Mouse (Mus musculus): Measurements from ENCODE around the gene Trim62. TPM values are rescaled to one million over a fixed set of nuclear protein-coding genes. Genes with fewer than 3 reads are reported as not detected.

Trim62 gene
- polyA plus RNA-seq, 1 experiment = 0.87 TPM

DNA sequence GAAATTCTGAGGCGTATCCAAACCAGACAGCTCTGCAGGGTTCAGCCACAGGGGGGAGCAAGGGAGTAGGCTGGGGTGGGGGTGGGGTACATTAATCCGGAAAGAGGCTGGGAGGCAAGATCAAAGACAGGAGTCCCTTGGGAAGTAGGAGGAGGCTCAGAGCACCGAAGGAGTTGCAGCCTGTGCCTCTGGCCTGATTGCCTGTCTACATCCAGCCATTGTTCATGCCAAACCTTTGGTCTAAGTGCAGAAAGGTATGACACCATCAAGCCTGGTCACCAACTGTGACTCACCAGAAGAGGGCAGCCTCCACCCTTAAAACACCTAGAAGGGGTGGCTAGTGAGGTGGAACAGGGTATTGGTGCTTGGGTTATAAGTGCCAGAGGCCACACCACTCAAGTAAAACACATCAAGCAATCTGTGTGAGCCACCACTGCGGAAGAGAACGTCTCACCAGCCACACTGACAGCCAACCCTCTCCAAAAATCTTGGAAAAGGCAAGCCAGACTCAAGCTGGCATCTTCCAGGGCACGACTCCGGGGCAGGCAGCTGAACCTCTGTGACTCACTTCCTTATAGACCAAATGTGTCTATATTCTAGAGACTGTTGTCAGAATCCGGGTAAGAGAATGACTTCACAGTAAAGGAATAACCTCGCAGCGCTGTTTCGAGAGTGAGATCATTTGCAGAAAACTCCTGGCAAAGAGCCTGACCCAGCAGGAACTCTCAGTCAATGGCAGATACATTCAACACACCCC, 74.0 kb downstream of the Trim62 start:
- Histone ChIP-seq H3K36me3 (ENCODE audit: control insufficient read depth, insufficient read depth) (no peaks in the 10 kb centered on the region), H3K79me3 (ENCODE audit: low read depth) (no peaks in the 10 kb centered on the region), H3ac (ENCODE audit: control insufficient read depth, insufficient read length, low read depth) (no peak overlapping the region), H3K79me2 (ENCODE audit: control insufficient read depth, insufficient read depth) (peaks cover 9% of the 10 kb centered on the region), H3K4me3 (ENCODE audit: insufficient read depth, poor library complexity, severe bottlenecking) (no peak overlapping the region), H3K27me3 (ENCODE audit: control insufficient read depth, insufficient read depth, insufficient read length) (no peaks in the 10 kb centered on the region)
- TF ChIP-seq CTCF (IDR thresholded peaks at IDR 0.05; ENCODE audit: control insufficient read depth, insufficient read depth, insufficient read length) (peak; percentile 60), MYOD1 (IDR thresholded peaks at IDR 0.05; ENCODE audit: control insufficient read depth, insufficient read length, low read depth) (peak; percentile 28), FOSL1 (IDR thresholded peaks at IDR 0.05; ENCODE audit: insufficient read depth, low read length, poor library complexity, severe bottlenecking) (no peak)

DNA sequence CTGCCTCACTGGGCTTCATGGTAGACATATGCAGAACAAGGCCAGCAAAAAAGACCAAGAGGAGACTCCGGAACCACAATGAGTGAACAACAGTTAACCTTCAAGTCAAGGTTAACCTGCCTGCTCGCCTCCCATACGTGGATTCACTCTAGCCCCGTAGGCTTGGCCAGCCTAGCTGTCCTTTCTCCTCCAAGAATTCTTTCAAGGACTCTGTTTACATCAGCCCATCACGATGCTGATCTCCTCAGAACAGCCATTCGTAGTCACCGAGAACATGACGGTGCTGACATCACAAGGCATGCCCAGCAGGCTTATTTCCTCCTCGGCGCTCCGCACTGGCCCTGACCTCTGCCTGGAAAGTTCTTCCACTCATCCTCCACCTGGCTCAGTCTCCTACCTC, 74.8 kb downstream of the Trim62 start:
- no peak overlapping the region for H3ac ChIP-seq (ENCODE audit: control insufficient read depth, insufficient read length, low read depth)
- H3K79me3 ChIP-seq (ENCODE audit: low read depth) = no peaks in the 10 kb centered on the region
- H3K4me3 ChIP-seq (ENCODE audit: insufficient read depth, poor library complexity, severe bottlenecking) = no peak overlapping the region
- no peaks in the 10 kb centered on the region for H3K27me3 ChIP-seq (ENCODE audit: control insufficient read depth, insufficient read depth, insufficient read length)
- H3K79me2 ChIP-seq (ENCODE audit: control insufficient read depth, insufficient read depth) = peaks cover 9% of the 10 kb centered on the region
- TF ChIP-seq MYOD1 (IDR thresholded peaks at IDR 0.05; ENCODE audit: control insufficient read depth, insufficient read length, low read depth) (no peak), FOSL1 (IDR thresholded peaks at IDR 0.05; ENCODE audit: insufficient read depth, low read length, poor library complexity, severe bottlenecking) (no peak), USF1 (IDR thresholded peaks at IDR 0.05; ENCODE audit: low read depth) (no peak), CEBPB (IDR thresholded peaks at IDR 0.05; ENCODE audit: low read depth) (no peak), MYOG (IDR thresholded peaks at IDR 0.05; ENCODE audit: control insufficient read depth, extremely low read depth, insufficient read length) (no peak), MAX (IDR thresholded peaks at IDR 0.05) (no peak), CTCF (IDR thresholded peaks at IDR 0.05; ENCODE audit: control insufficient read depth, insufficient read depth, insufficient read length) (no peak)
- no peaks in the 10 kb centered on the region for H3K36me3 ChIP-seq (ENCODE audit: control insufficient read depth, insufficient read depth)

DNA sequence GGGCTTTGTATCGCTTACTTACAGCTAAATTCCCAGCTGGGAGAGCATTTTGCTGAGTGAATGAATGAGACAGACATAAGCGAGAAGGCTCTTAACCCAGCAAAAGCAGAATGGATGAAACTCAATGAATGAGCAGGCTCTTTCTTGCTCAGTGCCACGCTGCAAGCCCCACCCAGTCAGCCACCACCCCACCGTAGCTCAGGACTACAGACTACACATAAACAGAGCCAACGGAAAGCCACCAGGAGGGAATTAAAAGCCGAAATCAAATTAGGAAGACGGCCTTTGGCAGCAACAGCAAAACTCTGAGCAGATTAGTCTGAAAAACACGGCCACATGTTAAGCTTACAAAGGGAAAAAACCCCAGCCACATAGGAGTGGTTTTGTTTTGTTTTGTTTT, 75.5 kb downstream of the Trim62 start:
- H3K36me3 ChIP-seq (ENCODE audit: control insufficient read depth, insufficient read depth) = no peaks in the 10 kb centered on the region
- H3K4me3 ChIP-seq (ENCODE audit: insufficient read depth, poor library complexity, severe bottlenecking) = no peak overlapping the region
- no peaks in the 10 kb centered on the region for H3K79me3 ChIP-seq (ENCODE audit: low read depth)
- peaks cover 9% of the 10 kb centered on the region for H3K79me2 ChIP-seq (ENCODE audit: control insufficient read depth, insufficient read depth)
- no peak overlapping the region for H3ac ChIP-seq (ENCODE audit: control insufficient read depth, insufficient read length, low read depth)
- TF ChIP-seq MYOD1 (IDR thresholded peaks at IDR 0.05; ENCODE audit: control insufficient read depth, insufficient read length, low read depth) (no peak), MYOG (IDR thresholded peaks at IDR 0.05; ENCODE audit: control insufficient read depth, extremely low read depth, insufficient read length) (no peak), USF1 (IDR thresholded peaks at IDR 0.05; ENCODE audit: low read depth) (no peak), MAX (IDR thresholded peaks at IDR 0.05) (no peak), CEBPB (IDR thresholded peaks at IDR 0.05; ENCODE audit: low read depth) (no peak)
- no peaks in the 10 kb centered on the region for H3K27me3 ChIP-seq (ENCODE audit: control insufficient read depth, insufficient read depth, insufficient read length)

DNA sequence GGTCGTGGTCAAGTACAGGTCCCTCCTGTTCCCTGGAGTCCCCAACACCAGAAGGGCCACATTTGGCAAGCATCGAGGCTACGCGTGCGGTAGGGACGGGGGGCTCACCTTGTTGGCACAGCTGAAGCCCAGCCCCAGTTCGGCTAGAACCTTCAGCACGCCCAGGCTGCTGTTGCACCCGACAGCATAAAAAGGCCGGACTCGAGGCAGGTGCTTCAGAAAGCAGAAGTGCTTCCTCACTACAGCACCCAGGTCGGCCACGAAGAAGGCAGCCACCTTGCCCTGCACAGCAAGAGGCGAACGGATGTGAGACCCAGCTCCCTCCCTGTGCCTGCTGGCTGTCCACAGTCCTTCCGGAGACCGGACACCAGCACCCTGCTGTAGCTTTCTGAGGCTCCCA, 76.3 kb downstream of the Trim62 start:
- H3K27me3 ChIP-seq (ENCODE audit: control insufficient read depth, insufficient read depth, insufficient read length) = no peaks in the 10 kb centered on the region
- no peak overlapping the region for H3K4me3 ChIP-seq (ENCODE audit: insufficient read depth, poor library complexity, severe bottlenecking)
- no peaks in the 10 kb centered on the region for H3K36me3 ChIP-seq (ENCODE audit: control insufficient read depth, insufficient read depth)
- peaks cover 9% of the 10 kb centered on the region for H3K79me2 ChIP-seq (ENCODE audit: control insufficient read depth, insufficient read depth)
- no peak overlapping the region for H3ac ChIP-seq (ENCODE audit: control insufficient read depth, insufficient read length, low read depth)
- H3K79me3 ChIP-seq (ENCODE audit: low read depth) = no peaks in the 10 kb centered on the region
- TF ChIP-seq CTCF (IDR thresholded peaks at IDR 0.05; ENCODE audit: control insufficient read depth, insufficient read depth, insufficient read length) (no peak), MYOD1 (IDR thresholded peaks at IDR 0.05; ENCODE audit: control insufficient read depth, insufficient read length, low read depth) (no peak), CEBPB (IDR thresholded peaks at IDR 0.05; ENCODE audit: low read depth) (no peak), MAX (IDR thresholded peaks at IDR 0.05) (no peak), MYOG (IDR thresholded peaks at IDR 0.05; ENCODE audit: control insufficient read depth, extremely low read depth, insufficient read length) (no peak), USF1 (IDR thresholded peaks at IDR 0.05; ENCODE audit: low read depth) (no peak), FOSL1 (IDR thresholded peaks at IDR 0.05; ENCODE audit: insufficient read depth, low read length, poor library complexity, severe bottlenecking) (no peak)

Other genes with a start within 250 kb of the Trim62 start
- 205 TPM for gene Phc2, start 228.9 kb upstream of the Trim62 start, polyA plus RNA-seq (2012; fragmentation: generic; extraction: Trizol)
- 0.15 TPM for gene A3galt2, start 128.2 kb upstream of the Trim62 start, polyA plus RNA-seq (2012; fragmentation: generic; extraction: Trizol)
- gene Zfp362, start 77.5 kb upstream of the Trim62 start, polyA plus RNA-seq (2012; fragmentation: generic; extraction: Trizol) = 9.9 TPM
- 12.5 TPM for gene Azin2, start 78.9 kb downstream of the Trim62 start, polyA plus RNA-seq (2012; fragmentation: generic; extraction: Trizol)
- 176 TPM for gene Ak2, start 108.4 kb downstream of the Trim62 start, polyA plus RNA-seq (2012; fragmentation: generic; extraction: Trizol)
- 53.5 TPM for gene Rnf19b, start 174.7 kb downstream of the Trim62 start, polyA plus RNA-seq (2012; fragmentation: generic; extraction: Trizol)
- gene Tmem54, start 222.0 kb downstream of the Trim62 start, polyA plus RNA-seq (2012; fragmentation: generic; extraction: Trizol) = 0.18 TPM
- not detected for gene Hpca, start 238.5 kb downstream of the Trim62 start, polyA plus RNA-seq (2012; fragmentation: generic; extraction: Trizol)